Mouse (Mus musculus): Measurements from ENCODE around the gene Ftsj1.

The Ftsj1 gene

DNA sequence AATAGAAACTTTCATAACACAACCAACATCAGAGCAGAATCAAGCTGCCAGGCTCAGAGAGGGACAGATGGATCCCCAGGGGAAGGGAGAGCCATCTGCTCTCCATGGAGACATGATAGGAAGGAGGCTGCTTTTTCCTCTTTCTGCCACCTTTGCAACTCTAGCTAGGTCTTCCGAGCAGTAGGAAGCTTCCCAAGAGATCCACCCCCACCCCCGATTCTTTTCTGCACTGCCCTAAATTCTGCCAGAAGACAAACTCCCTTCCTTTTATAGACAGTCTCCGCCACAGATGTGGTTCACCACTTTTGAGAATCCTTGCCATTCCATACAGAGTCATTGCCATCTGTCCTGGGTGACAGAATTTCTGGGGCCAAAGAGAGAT lies 29.9 kb downstream of the Ftsj1 start:
- intact Hi-C loops (cut with DNase I): no loop called here

DNA sequence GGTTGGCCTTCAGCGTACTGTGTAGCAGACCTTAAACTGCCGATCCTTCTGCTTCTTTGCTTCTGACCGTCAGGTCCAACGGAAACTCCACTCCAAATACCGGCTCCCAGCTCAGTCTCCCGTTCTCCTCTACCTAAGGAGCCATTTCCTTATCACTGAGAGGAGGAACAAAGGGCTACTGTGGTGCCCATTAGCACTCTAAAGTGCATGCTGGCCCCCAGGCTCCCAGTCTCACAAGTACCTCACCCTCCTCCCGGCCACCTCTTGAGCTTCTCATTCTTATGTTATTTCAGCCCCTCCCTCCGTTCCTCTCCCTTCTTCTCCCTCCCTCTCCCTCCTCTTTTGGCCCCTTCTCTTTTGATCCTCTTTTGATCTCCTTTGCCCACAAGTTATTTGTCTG lies 32.6 kb downstream of the Ftsj1 start:
- intact Hi-C loops (cut with DNase I): no loop called here

DNA sequence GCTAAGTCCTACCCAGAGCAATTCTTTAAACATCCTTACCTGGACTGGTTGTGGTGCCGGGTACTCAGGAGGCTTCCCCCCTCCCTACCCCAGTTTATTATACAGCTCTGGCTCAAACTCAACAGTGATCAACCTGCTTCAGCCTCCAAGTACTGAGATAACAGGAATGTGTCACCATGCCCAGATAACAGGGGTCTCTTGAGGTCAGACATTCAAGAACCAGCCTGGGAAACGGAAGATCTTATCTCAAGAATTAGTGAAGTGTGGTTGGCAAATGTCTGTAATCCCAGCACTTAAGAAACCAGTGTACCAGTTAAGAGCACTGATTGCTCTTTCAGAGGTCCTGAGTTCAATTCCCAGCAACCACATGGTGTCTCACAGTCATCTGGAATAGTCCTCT lies 34.1 kb downstream of the Ftsj1 start:
- intact Hi-C loops (cut with DNase I): no loop called here

DNA sequence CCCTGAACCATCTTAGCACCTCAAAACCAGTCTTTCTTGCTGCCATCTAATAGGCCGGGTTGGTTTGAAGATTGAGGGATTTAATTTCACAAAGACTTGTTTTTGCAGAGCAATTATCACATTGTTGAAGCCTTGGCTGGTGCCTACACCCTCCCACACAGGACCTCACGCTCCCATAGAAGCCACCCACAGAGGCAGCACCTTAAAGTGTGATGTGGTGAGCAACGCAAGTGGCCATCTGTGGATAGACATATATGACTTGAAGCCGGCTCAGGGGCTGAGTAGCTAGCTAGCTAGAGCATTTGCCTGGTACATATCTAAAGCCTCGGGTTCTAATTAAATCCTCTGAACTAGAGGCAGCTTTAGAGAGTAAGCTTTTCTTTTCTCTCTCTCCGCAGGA lies 34.8 kb downstream of the Ftsj1 start:
- intact Hi-C loops (cut with DNase I): no loop called here

- intact Hi-C loops (cut with DNase I): no loop called here
Observed at GRCm38 (mm10) chrX:8211490-8212207, 40.6 kb downstream of the Ftsj1 start.

DNA sequence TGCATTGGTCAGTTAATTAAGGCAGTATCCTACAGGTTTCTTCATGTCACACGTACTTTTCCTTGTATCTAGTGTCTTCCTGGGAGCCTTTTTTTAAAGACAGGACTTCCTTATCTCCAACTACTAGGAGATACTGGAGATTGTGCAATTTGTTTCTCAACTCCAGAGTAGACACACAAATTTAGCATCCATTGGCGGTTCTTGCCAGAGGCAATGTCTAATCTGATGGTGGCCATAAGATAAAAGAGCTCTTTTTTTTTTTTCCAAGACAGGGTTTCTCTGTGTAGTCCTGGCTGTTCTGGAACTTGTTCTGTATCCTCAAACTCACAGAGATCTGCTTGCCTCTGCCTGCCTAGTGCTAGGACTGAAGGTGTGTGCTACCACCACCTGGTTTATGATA lies 42.5 kb downstream of the Ftsj1 start:
- intact Hi-C loops (cut with DNase I): no loop called here

DNA sequence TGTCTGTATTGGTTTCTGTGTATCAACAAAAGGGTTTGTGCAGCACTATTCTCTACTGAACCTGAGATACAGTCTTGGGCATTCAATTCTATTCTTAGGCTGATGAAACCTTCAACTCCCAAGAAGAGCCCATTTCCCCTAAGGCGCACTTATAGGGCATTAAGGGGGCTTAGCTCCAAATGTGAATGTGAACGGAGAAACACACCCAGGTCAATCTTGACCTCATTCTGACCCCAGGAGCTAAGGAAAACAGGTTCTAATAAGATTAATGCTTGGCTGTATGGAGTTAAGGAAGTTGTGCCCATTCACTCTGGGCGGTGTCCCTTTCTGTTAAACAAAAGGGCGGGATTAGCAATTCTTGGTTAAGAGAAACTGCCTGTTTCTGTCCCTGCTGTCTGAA lies 45.0 kb downstream of the Ftsj1 start:
- intact Hi-C loops (cut with DNase I): no loop called here

- intact Hi-C loops (cut with DNase I): no loop called here
Observed at GRCm38 (mm10) chrX:8206694-8207197, 45.5 kb downstream of the Ftsj1 start.

GRCm38 (mm10) chrX:8206015-8206693 lies 46.1 kb downstream of the Ftsj1 start, which contains the start of gene Porcn:
Gene Porcn, minus strand, starts transcription at chrX:8206525.
- intact Hi-C loops (cut with DNase I): no loop called here

DNA sequence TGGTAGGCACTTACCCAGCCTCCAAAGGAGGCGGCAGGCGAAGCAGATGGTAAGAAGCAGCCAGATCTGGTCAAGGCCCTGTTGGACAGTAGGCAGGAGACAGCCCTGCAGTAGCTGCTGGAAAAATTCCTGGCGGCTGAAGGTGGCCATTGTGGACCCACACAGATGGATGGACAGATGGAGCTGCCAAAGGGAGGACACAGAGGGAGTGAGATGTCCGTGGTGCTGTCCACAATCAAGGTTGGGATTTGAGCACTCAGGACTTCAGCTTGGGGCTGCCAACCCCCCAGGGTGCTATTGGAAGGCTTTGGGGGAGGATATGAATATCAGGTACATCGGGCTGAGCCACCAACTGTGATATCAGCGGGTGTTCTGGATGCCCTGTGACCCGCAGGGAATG lies 46.7 kb downstream of the Ftsj1 start:
- intact Hi-C loops (cut with DNase I): no loop called here

DNA sequence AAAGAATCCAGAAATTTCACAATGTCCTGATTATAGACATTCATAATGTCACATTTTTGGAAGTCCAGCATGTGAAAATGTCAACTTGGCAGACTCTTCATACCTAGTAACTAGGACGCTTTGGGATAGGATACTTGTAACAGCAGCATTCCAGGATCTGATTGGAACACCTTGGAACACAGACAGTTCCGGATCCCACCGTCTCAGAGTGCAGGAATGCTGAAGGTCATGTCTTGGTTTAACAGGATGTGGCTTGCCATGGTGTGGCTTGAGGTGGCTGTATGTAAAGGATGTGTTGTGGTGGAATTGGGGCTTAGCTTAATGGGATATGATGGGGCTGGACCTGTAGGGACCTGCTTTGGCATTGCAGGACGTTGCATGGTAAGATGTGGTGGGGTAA lies 47.1 kb downstream of the Ftsj1 start:
- intact Hi-C loops (cut with DNase I): no loop called here

- intact Hi-C loops (cut with DNase I): no loop called here
Observed at GRCm38 (mm10) chrX:8204076-8204475, 48.1 kb downstream of the Ftsj1 start.

GRCm38 (mm10) chrX:8203105-8203504 lies 49.1 kb downstream of the Ftsj1 start:
- intact Hi-C loops (cut with DNase I): no loop called here

DNA sequence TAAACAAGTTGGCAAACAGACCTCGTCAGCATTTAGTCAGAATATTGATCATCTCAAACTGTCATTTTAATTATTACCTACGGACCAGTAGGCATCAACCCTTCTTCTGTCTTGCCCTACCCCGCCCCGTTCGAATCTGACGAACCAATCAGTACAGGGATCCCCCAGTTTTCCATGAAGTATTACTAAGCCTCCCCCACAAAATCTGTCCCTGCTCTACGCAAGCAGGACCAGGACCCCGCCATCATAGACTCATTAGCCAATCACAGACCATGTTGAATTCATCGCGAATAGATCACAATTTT lies 58.8 kb downstream of the Ftsj1 start, which contains the start of gene Ebp:
Gene Ebp (minus strand): TSS at position 94 of the 305 bp plus-strand sequence.
- intact Hi-C loops (cut with DNase I): no loop called here

GRCm38 (mm10) chrX:8192640-8193418 lies 59.4 kb downstream of the Ftsj1 start:
- intact Hi-C loops (cut with DNase I): no loop called here

- intact Hi-C loops (cut with DNase I): no loop called here
Observed at GRCm38 (mm10) chrX:8192126-8192639, 60.0 kb downstream of the Ftsj1 start.
